In genomic region chr12:72347184-72347583, GRCm38 (mm10) we compare ENCODE assay signal across 29 mouse cellular contexts.
"Had no signal": no experiment of that assay in that cellular context is flagged by ENCODE, and none has a peak within 500 bp of the region (broad histone marks: within the 10 kb centered on the region; RNA-seq: fewer than 3 reads in every experiment).

No protein-coding gene starts in this region.

- H3K4me3 ChIP-seq: gastrocnemius, adult 2 months; heart, adult 2 months; heart, embryonic 13.5 days; heart, embryonic 15.5 days; hindbrain, embryonic 10.5 days; hindbrain, embryonic 12.5 days; intestine, embryonic 15.5 days; layer of hippocampus, adult 2 months; limb, embryonic 15.5 days; liver, embryonic 12.5 days had no signal

- H3K27me3 ChIP-seq: heart, embryonic 13.5 days; heart, embryonic 15.5 days; hindbrain, embryonic 12.5 days; intestine, embryonic 15.5 days; limb, embryonic 15.5 days; liver, embryonic 12.5 days had no signal

- ATAC-seq: hindbrain, embryonic 16.5 days; inflammation-experienced regulatory T-cells, adult 6 months; intestine, embryonic 15.5 days; intestine, postnatal 0 days; liver, embryonic 12.5 days had no signal

- DNase-seq: gastrocnemius, adult 2 months; gastrocnemius, postnatal 10 days; gastrocnemius, postnatal 25 days; heart, adult 2 months; heart, postnatal 14 days; heart, postnatal 36 days; kidney, adult 18-20 months; kidney, adult 8-10 months; kidney, postnatal 10 days; kidney, postnatal 25 days; kidney, postnatal 4 days; layer of hippocampus, adult 9-11 months; layer of hippocampus, postnatal 36 days; left cerebral cortex, postnatal 4 days; lung, adult 18-20 months had no signal

- H3K36me3 ChIP-seq: heart, embryonic 13.5 days; heart, embryonic 15.5 days; hindbrain, embryonic 12.5 days; intestine, embryonic 15.5 days; limb, embryonic 15.5 days; liver, embryonic 12.5 days had no signal

- H3K4me1 ChIP-seq: hindbrain, embryonic 12.5 days; intestine, embryonic 15.5 days; limb, embryonic 15.5 days; liver, embryonic 12.5 days had no signal

- H3K27ac ChIP-seq: gastrocnemius, adult 2 months; heart, adult 2 months; heart, embryonic 13.5 days; heart, embryonic 15.5 days; hindbrain, embryonic 10.5 days; hindbrain, embryonic 12.5 days; hindbrain, embryonic 14.5 days; intestine, embryonic 15.5 days; layer of hippocampus, adult 2 months; limb, embryonic 15.5 days; liver, embryonic 12.5 days; liver, embryonic 14.5 days had no signal

- H3K9me3 ChIP-seq: heart, embryonic 13.5 days; heart, embryonic 15.5 days; hindbrain, embryonic 10.5 days; hindbrain, embryonic 12.5 days; intestine, embryonic 15.5 days; limb, embryonic 15.5 days; liver, embryonic 12.5 days had no signal

- H3K9ac ChIP-seq: heart, embryonic 13.5 days; heart, embryonic 15.5 days; hindbrain, embryonic 12.5 days; hindbrain, embryonic 14.5 days; intestine, embryonic 15.5 days; limb, embryonic 15.5 days; liver, embryonic 12.5 days; liver, embryonic 14.5 days had no signal

- H3K4me2 ChIP-seq: heart, embryonic 11.5 days; heart, embryonic 13.5 days; heart, embryonic 15.5 days; hindbrain, embryonic 12.5 days; hindbrain, embryonic 14.5 days; intestine, embryonic 15.5 days; limb, embryonic 15.5 days; liver, embryonic 12.5 days had no signal
